Mouse (Mus musculus): ENCODE measurements around the gene Ndufab1.
"Not testable (repeated sequence)": the region's sequence is repeated elsewhere in the genome, so short reads cannot be mapped to it uniquely, and the experiment has no call there.

Ndufab1 gene

DNA sequence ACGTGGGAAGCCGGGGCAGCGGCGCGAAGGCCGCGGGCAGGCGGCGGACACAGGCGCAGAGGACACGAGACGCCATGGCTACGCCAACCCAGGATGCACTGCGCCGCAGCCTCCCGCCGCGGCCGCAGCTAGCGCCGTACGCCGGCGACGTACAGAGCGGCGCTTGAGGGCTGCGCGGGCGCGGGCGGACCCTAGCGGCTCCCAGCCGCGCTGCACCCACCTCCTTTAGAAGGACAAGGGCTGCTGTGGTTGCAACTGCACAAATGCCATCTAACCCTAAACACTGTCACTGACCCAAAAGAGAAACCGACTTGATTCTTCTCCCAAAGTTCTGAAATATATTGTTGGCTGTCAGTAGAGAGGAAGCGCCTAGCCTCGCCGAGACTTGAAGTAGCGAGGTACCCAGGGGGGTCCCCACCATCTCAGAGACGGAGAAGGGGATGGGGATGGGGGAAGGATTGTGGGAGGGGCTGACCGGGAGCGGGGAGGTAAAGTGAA is at the start of gene Ndufab1:
Gene Ndufab1, minus strand, starts transcription at position 140 of the 498 bp plus-strand sequence.
- in situ Hi-C loops (cut with MboI; ENCODE audit: low sequenced_read_pairs), result no loop called here

DNA sequence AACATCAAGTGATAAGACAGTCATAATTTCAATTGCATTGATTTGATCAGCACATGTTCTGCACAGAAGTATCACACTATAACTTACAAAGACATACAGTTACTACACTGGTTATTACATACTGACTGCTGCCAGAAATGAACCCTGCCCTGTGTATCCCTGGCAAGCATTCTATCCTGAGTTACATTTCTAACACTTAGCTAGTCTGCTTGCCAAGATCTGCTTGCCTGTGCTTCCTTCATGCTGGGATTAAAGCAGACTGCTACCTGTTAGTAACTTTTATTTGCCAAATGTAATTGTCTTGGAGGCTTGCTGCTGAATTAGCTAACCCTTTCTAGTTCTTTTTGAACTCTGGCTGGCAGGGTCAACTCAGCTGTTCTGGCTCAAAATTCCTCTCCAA is 39.3 kb upstream of the Ndufab1 start:
- in situ Hi-C loops (cut with MboI; ENCODE audit: low sequenced_read_pairs), result no loop called here

DNA sequence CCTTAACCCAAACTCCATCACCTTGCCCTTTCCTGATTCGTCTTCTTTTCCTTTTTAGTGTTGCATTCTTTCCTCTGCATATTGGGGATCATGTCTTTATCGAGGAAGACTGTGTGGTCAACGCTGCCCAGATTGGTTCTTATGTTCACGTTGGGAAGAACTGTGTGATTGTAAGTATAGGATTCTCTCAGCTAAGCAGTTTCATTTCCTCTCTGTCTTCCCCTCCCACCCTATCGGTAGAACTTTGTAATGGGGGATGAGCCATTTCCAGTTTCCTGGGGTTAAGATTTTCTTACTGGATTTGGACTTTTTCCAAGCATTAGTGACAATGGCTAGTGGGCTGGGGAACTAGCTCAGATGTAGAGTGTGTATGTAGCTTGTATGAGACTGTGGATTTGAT is 36.5 kb upstream of the Ndufab1 start:
- in situ Hi-C loops (cut with MboI; ENCODE audit: low sequenced_read_pairs), result no loop called here

DNA sequence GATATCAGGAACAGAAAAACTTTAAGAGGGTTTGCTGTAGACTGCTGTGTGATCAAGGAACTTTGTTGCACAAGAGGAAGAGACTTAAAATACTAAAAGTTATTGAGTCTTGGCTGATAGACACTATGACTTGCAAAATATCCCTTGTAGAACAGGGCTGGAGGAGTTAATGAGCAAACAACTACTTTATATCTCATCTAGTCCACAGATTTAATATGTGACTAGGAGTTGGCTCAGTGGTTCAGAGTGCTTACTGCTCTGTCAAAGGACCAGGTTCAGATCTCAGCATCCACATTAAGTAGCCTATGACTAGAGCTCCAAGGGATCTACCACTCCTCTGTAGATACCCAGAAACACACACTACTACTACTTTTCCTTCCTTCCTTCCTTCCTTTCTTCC is 35.4 kb upstream of the Ndufab1 start:
- in situ Hi-C loops (cut with MboI; ENCODE audit: low sequenced_read_pairs), result no loop called here

DNA sequence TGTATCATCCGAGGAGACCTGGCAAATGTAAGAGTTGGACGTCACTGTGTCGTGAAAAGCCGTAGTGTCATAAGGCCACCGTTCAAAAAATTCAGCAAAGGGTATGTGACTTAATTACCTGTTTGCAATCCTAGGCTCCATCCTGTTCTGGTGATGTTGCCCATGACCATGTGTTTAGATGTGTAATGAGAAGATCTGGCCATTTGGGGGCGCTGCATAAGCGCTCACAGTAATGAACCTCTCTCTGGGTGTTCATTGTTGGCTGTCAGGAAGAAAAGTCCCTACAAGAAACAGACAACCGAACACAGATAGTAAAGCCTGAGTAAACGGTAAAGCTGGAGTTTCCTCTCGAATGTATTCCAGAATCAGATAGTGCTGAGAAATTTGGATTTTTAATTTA is 33.4 kb upstream of the Ndufab1 start:
- in situ Hi-C loops (cut with MboI; ENCODE audit: low sequenced_read_pairs), result no loop called here

DNA sequence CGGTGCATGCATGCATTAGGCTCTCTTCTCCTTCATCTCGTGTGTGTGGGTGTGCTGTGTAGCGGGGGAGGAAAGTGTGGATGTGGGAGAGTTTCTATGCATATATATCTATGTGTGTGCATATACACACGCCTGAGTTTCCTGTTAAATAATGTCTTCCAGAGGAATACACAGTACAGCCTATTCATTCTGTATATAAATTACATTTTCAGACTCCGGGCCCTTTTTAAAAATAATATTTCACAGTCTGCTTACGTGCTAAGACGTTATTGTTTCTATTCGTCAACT is 31.6 kb upstream of the Ndufab1 start:
- in situ Hi-C loops (cut with MboI; ENCODE audit: low sequenced_read_pairs), result no loop called here

DNA sequence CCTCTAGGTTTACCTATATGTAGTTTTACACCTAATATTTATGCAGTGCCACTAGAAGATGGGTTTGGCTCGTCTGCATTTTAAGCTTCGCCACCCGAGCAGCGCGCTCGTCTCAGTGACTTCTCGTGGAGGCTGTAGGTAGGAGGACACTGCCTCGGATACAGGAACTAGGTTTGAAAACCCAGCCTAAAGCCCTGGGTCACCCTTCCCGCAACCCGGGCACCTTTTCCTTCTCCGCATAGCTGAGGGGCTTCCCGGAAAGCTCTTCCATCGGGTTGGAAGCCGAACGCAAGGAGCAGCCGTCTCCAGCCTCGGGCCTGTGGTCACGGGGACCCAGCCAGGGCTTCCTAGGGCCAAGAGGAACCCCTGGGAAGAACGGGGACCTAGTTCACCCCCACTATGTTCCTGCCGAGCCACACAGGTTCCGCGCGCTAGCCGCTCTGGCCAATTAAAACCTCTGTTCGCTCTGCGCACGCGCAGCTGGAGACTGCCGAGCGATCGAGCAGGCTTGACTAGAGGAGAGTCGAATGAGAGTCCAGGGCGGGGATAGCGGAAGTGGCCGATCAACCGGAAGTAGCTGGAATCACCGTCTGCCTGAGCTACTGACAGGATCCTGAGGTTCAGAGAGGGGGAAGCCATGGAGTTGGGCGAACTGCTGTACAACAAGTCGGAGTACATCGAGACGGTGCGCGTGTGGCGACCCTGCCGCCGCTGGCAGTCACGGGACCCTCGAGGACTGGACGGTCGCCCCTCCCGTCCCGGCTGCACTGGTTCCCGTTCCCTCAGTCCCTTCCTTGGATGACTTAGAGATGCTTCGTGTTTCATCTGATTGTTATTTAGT is 31.0 kb upstream of the Ndufab1 start, which contains the start of the genes Palb2 and Dctn5:
Gene Palb2, minus strand, starts transcription at position 489 of the 841 bp plus-strand sequence.
Gene Dctn5, plus strand, starts transcription at position 545 of the 841 bp plus-strand sequence.
- in situ Hi-C loops (cut with MboI; ENCODE audit: low sequenced_read_pairs), result no loop called here

DNA sequence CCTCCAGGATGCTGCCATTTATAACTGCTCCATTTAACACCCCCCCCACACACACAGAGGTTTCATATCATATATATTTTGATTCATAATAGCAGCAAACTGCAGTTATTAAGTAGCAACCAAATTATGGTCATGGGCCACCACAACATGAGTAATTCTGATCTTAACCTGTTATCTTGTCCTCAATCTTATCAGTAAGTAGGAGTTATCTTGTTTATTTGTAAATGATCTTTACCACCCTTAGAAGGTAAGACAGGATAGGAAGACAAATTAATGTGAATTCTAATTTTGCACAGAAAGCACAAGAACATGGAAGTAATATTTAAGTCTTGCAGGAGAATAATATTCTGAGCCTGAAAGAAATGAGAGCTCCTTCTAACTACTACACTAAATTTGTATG is 30.1 kb upstream of the Ndufab1 start:
- in situ Hi-C loops (cut with MboI; ENCODE audit: low sequenced_read_pairs), result no loop called here

DNA sequence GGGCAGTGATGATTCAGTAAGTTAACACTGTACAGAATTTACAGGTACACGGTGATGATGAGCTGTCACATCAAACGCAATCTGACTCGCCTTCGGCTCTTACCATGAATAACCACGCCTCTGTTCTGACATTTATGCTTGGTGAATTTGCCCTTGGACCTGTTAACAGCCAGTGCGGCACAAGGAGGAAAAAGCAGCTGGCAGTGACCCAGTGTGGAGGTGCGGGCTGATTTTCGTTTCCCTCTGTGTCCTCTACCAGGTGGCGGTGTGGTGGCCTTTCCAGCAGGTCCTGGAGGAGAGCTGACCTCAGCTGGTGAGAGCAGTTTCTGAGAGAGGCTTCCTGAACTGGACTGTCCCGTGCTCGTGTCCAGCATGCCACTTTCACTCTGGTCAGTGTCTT is 25.3 kb upstream of the Ndufab1 start:
- in situ Hi-C loops (cut with MboI; ENCODE audit: low sequenced_read_pairs), result no loop called here

DNA sequence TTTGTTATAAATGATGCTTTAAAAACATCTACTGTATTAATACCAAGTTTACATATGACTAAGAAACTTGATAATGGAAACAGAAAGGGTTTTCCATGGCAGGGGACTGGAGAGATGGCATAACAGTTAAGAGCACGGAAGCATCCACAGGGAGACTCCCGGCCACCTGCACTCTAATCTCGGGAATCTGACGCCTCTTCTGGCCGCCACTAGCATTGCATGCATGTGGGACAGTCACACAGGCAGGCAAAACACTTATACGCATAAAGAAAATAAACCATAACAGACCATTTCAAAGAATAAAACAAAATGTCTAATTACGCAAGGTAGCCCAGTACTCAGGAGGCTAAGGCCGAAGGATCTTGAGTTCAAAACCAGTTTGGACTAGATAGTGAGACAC is 23.9 kb upstream of the Ndufab1 start:
- in situ Hi-C loops (cut with MboI; ENCODE audit: low sequenced_read_pairs), result no loop called here

DNA sequence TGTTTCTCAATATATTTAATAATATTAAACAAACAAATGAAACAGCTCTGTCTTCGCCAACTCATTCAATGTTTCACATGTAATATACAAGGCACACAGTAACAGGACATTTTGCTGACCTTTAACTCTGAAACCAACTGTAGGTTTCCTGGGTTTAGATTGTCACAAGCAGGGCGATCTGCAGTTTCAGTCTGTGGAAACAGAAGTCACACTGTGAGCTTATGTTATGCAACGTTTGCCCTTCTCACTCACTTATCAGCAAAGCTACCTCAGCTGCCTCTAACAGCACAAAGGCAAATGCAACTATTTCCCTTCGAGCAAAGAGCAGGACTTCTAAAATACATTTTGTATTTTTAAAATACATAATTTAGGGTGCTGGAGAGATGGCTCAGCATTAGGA is 21.8 kb upstream of the Ndufab1 start:
- in situ Hi-C loops (cut with MboI; ENCODE audit: low sequenced_read_pairs), result no loop called here

DNA sequence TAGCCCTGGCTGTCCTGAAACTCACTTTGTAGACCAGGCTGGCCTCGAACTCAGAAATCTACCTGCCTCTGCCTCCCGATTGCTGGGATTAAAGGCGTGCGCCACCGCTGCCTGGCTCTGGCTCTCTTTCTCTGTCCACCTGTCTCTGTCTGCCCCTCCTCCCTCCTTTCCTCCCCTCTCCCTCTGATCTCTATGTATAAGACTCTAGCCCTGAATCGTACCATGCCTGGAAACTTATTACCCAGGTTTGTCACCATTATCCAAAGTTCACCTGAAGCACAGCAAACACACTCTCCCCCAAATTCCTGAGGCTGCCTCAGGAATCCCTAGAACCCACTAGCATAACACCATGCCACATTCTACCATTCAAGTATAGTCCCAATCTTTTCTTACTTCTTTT is 6.5 kb upstream of the Ndufab1 start:
- in situ Hi-C loops (cut with MboI; ENCODE audit: low sequenced_read_pairs), result no loop called here

DNA sequence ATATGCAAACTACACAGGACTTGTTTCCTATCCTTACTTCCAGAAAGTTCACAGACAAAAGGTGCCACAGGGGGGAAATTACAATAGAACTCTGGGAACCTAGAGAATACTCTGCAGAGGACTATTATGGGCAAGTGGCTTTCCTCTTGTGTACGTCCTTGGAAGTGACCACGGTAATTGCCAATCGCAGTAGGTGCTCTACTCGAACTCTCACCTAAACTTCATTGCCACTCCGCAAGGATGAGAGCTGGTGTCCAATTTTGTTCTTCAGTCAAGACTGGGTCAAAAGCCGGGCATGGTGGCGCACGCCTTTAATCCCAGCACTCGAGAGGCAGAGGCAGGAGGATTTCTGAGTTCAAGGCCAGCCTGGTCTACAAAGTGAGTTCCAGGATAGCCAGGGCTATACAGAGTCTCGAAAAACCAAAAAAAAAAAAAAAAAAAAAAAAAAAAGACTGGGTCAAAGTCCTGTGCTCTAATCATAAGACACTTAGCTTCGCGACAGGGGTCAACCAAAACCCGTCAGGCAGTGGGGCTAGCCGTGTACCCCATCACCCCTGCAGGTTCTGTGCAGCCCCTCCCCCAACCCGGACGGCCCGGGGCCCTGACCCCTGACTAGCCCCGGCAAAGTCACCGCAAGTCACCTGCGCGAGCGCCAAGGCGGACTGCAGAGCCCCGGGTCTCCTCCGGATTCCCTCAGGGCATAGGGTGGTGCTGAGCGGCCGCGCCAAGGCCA is 506 bp downstream of the Ndufab1 start:
- in situ Hi-C loops (cut with MboI; ENCODE audit: low sequenced_read_pairs), result not testable (repeated sequence)

DNA sequence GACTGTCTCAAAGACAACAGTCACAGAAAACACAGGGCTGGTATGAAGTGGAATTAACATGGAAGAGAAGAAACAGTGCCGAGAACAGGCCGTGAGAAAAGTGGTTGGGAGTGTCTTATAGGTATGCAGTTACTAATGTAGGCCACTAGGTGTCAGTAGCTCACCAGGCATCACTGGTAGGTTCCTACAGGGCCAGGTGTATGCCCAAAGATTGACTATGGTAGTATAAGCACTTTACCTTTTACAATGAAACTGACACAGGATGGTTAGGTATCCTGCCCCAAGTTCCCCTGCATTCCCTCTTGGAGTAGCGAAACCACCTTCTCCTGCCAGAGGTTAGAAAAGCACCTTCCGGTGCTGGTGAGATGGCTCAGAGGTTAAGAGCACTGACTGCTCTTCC is 2.5 kb downstream of the Ndufab1 start:
- in situ Hi-C loops (cut with MboI; ENCODE audit: low sequenced_read_pairs), result no loop called here

DNA sequence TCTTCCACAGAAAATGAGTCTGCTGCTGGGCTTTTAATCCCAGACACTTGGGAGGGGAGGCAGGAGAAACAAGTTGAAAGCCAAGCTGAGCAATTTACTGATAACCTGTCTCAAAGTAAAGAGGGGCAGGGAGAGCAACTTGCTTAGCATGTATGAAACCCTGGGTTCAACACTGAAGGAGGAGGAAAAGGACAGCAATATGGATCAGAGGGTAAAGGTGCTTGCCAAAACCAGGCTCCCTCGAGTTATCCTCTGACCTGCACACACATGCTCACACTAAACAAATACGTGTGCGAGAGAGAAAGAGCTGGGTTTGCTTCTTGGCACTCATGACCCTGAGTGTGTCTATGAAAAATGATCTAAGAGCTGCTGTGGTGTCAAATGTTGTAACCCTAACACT is 3.7 kb downstream of the Ndufab1 start:
- in situ Hi-C loops (cut with MboI; ENCODE audit: low sequenced_read_pairs), result no loop called here

DNA sequence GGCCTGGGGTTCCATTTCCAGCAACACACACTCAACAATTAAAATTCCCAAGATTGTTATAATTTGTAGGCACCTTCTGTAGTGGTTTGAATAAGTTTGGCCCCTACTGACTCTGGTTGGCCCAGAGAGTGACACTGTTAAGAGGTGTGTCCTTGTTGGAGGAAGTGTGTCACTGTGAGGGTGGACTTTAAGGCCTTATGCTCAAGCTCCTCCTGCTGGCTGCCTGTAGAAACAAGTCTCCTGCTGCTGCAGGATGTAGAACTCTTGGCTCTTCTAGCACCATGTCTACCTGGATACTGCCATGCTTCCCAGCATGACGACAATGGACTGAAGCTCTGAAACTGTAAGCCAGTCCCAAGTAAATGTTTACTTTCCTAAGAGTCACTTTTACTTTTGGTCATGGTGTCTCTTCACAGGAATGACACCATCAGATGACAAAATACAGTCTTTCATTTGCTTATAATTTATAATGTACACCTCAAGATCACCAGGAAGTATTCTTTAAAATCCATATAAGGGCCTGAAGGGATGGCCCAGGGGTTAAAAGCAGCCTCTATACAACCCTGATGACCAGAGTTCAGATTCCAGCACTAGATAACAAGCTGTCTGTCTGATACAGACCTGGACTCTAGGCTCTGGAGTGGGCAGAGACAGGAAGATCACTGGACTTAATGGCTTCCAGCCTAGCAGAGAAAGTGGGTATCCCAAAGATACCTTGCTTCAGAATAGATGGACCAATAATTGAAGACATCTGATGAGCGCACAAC is 6.9 kb downstream of the Ndufab1 start:
- in situ Hi-C loops (cut with MboI; ENCODE audit: low sequenced_read_pairs), result no loop called here

DNA sequence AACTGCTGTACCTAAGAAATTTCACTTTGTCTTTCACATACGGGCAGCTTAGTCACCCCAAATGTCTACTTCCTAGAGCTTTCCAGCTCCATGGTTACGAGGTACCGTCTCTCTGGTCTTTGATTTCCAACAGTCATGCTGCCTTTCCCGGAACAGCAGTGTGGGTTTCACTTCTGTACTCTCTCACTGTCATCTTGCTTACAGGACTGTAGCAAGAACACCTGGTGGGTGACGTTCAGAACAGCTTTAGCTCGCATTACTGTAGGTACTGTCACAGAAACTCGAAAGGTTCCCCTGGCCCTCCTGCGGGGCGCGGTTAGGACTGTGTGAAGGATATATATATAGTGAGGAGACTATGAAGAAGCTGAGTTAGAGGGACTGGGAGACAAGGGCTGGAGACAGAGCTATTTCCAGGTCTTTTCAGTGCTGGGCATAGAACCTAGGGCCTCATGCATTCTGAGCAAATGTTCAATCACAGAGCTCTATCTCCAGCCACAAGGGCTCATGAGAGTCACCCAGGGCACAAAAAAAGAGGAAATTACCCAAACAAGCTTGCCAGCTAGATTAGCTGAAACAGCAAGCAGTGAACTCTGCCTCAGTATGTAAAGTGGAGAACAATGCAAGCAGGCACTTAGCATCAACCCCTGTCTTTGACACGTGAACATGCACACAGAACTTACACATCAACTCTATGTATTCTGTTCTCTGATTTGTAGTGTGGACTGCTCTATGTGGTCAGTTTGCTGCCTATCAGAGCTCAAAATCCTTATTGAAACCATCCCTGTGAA is 14.3 kb downstream of the Ndufab1 start:
- in situ Hi-C loops (cut with MboI; ENCODE audit: low sequenced_read_pairs), result no loop called here

DNA sequence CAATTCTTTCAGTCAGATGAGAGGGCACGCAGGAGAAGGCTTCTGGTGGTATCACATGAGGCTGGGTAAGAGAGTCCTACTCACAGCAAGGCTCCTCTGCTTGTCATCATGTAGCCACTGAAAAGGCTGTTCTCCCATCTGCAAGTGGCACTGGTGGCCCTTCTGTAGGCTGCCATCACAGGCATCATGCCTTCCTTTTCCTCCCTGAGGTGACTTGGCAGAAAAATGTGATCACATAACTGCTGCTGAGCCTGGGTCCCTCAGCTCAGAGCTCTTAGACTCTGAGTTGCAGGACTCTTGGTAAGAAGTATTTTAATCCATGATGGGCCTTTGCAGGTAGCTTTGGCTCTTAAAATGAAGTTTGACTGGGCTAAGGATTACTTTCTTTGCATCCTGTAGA is 20.6 kb downstream of the Ndufab1 start:
- in situ Hi-C loops (cut with MboI; ENCODE audit: low sequenced_read_pairs), result no loop called here

DNA sequence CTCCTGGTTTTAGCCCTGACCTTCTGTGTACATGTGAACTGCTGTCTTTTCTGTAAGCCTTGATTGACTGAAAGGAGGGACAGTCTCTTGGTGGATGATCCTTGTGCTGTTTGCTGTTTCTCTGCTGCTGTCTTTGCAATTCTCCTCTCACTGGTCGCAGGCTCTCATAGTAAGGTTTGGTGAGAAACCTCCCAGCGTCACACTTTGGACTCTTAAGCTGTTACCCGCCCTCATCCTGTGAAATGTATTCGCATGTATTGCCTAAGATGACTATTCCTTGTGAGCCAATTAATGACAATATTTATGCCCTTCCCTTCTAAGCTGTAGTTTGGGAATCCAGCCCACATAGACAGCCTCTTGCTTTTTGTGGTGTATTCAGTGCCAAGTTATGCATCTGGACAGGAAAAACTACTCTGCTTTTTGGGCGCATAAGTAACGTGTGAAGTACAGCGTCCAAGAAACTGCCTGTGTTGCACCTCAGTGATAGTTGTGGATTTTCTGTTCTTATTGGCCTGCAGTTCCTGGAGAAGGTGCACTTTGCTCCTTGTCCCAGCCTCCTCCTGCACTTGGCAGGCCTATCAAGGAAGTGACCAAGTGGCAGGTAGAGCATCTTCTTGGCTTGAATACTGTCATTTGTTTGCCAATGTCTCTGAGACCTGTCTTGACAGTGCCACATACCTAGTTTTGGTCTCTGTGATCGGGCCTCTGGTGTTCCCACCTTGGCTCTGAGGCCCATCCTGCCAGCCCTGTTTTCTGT is 21.7 kb downstream of the Ndufab1 start:
- in situ Hi-C loops (cut with MboI; ENCODE audit: low sequenced_read_pairs), result no loop called here

DNA sequence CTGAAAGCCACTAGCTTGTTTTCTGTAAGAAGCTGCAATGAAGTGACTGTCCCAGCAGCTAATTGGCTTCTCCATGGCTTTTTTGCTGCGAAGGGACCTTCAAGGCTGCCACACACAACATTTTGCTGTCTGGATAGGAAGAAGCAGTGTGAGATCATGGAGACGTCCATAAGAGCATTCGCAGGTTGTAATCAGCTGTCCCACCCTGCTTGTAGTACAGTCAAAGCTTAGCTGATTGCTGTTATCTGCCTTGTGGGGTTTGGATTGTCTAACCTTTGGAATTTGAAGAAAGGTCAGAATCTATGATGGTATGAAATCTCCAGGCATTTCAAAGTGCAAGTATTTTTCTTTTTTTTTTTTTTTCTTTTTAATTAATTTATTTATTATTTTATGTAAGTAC is 27.3 kb downstream of the Ndufab1 start:
- in situ Hi-C loops (cut with MboI; ENCODE audit: low sequenced_read_pairs), result no loop called here
